Mouse (Mus musculus): Measurements from ENCODE around the gene Gm17949.

Gene Gm17949

GRCm38 (mm10) chr17:57011236-57012141 is at the start of gene Gm17949, which contains the start of gene Gtf2f1:
Gene Gm17949 (plus strand): TSS chr17:57011469.
Gene Gtf2f1 (minus strand): TSS chr17:57011288.
- peak; percentile 96 for DNase-seq

- no peak for DNase-seq
Measured at GRCm38 (mm10) chr17:56961880-56962279, 49.4 kb upstream of the Gm17949 start.

- DNase-seq, result no peak
Measured at GRCm38 (mm10) chr17:56962642-56963405, 48.4 kb upstream of the Gm17949 start.

GRCm38 (mm10) chr17:56963646-56964045 is 47.6 kb upstream of the Gm17949 start:
- no peak for DNase-seq

- DNase-seq, result no peak
Measured at GRCm38 (mm10) chr17:56969321-56969720, 41.9 kb upstream of the Gm17949 start.

- DNase-seq, result no peak
Measured at GRCm38 (mm10) chr17:56970081-56970480, 41.2 kb upstream of the Gm17949 start.

GRCm38 (mm10) chr17:56973956-56974707 is 37.1 kb upstream of the Gm17949 start:
- DNase-seq, result no peak

- no peak for DNase-seq
Measured at GRCm38 (mm10) chr17:56974708-56975240, 36.5 kb upstream of the Gm17949 start.

GRCm38 (mm10) chr17:56975391-56975790 is 35.9 kb upstream of the Gm17949 start:
- DNase-seq, result no peak

- no peak for DNase-seq
Measured at GRCm38 (mm10) chr17:56976531-56977390, 34.5 kb upstream of the Gm17949 start.

GRCm38 (mm10) chr17:56979524-56979923 is 31.7 kb upstream of the Gm17949 start:
- no peak for DNase-seq

- DNase-seq, result no peak
Measured at GRCm38 (mm10) chr17:56981049-56981448, 30.2 kb upstream of the Gm17949 start.

- no peak for DNase-seq
Measured at GRCm38 (mm10) chr17:56982013-56982412, 29.3 kb upstream of the Gm17949 start, which contains the start of gene Acer1. Gene Acer1 (minus strand): TSS chr17:56982126.

- DNase-seq, result no peak
Measured at GRCm38 (mm10) chr17:56984886-56985285, 26.4 kb upstream of the Gm17949 start.

- no peak for DNase-seq
Measured at GRCm38 (mm10) chr17:56985656-56986055, 25.6 kb upstream of the Gm17949 start.

- no peak for DNase-seq
Measured at GRCm38 (mm10) chr17:56986105-56986805, 25.0 kb upstream of the Gm17949 start.

GRCm38 (mm10) chr17:56988441-56988840 is 22.8 kb upstream of the Gm17949 start:
- DNase-seq, result peak; percentile 47

- DNase-seq, result peak; percentile 59
Measured at GRCm38 (mm10) chr17:56988921-56989430, 22.3 kb upstream of the Gm17949 start.

GRCm38 (mm10) chr17:56989467-56990114 is 21.7 kb upstream of the Gm17949 start:
- peak; percentile 88 for DNase-seq

GRCm38 (mm10) chr17:56990115-56990746 is 21.0 kb upstream of the Gm17949 start, which contains the start of gene Clpp:
Gene Clpp (plus strand): TSS chr17:56990305.
- DNase-seq, result peak; percentile 96

Data from cerebellum, adult 9-10 months (tissue).